Mouse (Mus musculus) hindbrain, embryonic 12.5 days (tissue): ENCODE measurements around the gene Cars. TPM values are rescaled to one million over a fixed set of nuclear protein-coding genes. Genes with fewer than 3 reads are reported as not detected.

Source experiments
- ATAC-seq: fragments of 200-750 bp; cut with Nextera tagmentation; 2 replicates; pipeline ENCODE4 v1.8.0; 2017; ENCODE audit warnings: moderate TSS enrichment; ENCODE audit not compliant: low FRiP score
- H3K27ac ChIP-seq: fragments of 300-500 bp; sonication (generic); 2 replicates; pipeline ENCODE4 v1.5.1; 2016; ENCODE audit warnings: mild to moderate bottlenecking
- H3K27me3 ChIP-seq: fragments of 300-500 bp; sonication (generic); 2 replicates; pipeline ENCODE4 v1.6.1; 2016; ENCODE audit warnings: mild to moderate bottlenecking
- H3K36me3 ChIP-seq: fragments of 300-500 bp; sonication (generic); 2 replicates; pipeline ENCODE4 v1.6.1; 2016; ENCODE audit warnings: mild to moderate bottlenecking
- H3K4me1 ChIP-seq: fragments of 300-500 bp; sonication (generic); 2 replicates; pipeline ENCODE4 v1.6.1; 2016
- H3K4me2 ChIP-seq: fragments of 300-500 bp; sonication (generic); replicated peaks from 2 replicates; pipeline ENCODE4 v1.6.1; 2016; ENCODE audit warnings: mild to moderate bottlenecking
- H3K4me3 ChIP-seq: fragments of 300-500 bp; sonication (generic); 2 replicates; pipeline ENCODE4 v1.5.1; 2016; ENCODE audit warnings: mild to moderate bottlenecking
- H3K9ac ChIP-seq: fragments of 300-500 bp; sonication (generic); 2 replicates; pipeline ENCODE4 v1.6.1; 2016; ENCODE audit warnings: mild to moderate bottlenecking, moderate library complexity
- H3K9me3 ChIP-seq: fragments of 300-500 bp; sonication (generic); replicated peaks from 2 replicates; pipeline ENCODE4 v1.6.1; 2016; ENCODE audit warnings: mild to moderate bottlenecking
- WGBS: fragments of 180-500 bp; shearing (Covaris S2); methylation state at CpG from one replicate; pipeline ENCODE4 v1.1.7; 2016; 5-methylcytosine and 5-hydroxymethylcytosine counted together
- microRNA-seq: library from miRNA; unstranded; fragments of <30 nt; microRNA quantifications from one replicate; pipeline ENCODE4, GENCODE M21; 2017
- polyA plus RNA-seq: library from polyadenylated mRNA; unstranded; fragments of >200 nt; fragmentation: Nextera tagmentation; extraction: Ambion mirVana; gene quantifications from 2 replicates; pipeline ENCODE4 v1.2.1, GENCODE M21; 2016

Gene Cars
- polyA plus RNA-seq, 1 experiment from 2014 or later: 57.1 TPM

DNA sequence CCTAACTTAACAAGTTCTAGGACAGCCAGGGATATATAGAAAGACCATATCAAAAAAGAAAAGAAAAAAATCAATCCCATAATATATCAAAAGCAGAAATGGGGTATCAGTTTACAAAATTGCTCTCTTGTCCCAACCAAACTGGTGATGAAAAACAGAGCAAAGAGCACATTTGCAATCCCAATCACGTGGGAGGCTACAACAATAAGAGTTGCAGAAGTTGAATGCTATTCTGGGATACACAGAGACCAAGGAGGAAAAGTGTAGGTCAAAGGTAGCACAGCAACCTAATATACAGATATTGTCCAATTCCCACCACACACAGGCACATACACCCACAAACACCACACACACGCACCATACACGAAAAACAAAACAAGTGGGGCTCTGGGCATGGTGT is 63.6 kb downstream of the Cars start:
- H3K36me3 ChIP-seq: peaks cover 83% of the 10 kb centered on the region
- no peak overlapping the region for H3K4me2 ChIP-seq
- H3K27ac ChIP-seq: no peak overlapping the region
- H3K27me3 ChIP-seq: no peaks in the 10 kb centered on the region
- H3K9ac ChIP-seq: no peak overlapping the region
- no peak for ATAC-seq
- no peaks in the 10 kb centered on the region for H3K4me1 ChIP-seq
- no peaks in the 10 kb centered on the region for H3K9me3 ChIP-seq
- H3K4me3 ChIP-seq: no peak overlapping the region
- 92% methylated on average over 3 of the region's 3 CpGs for WGBS

GRCm38 (mm10) chr7:143533284-143533683 is 66.6 kb downstream of the Cars start:
- H3K27ac ChIP-seq: no peak overlapping the region
- 89% methylated on average over 2 of the region's 2 CpGs for WGBS
- no peaks in the 10 kb centered on the region for H3K4me1 ChIP-seq
- no peak for ATAC-seq
- H3K27me3 ChIP-seq: no peaks in the 10 kb centered on the region
- H3K9me3 ChIP-seq: no peaks in the 10 kb centered on the region
- H3K36me3 ChIP-seq: peaks cover 96% of the 10 kb centered on the region
- H3K4me2 ChIP-seq: no peak overlapping the region
- H3K9ac ChIP-seq: no peak overlapping the region
- no peak overlapping the region for H3K4me3 ChIP-seq

DNA sequence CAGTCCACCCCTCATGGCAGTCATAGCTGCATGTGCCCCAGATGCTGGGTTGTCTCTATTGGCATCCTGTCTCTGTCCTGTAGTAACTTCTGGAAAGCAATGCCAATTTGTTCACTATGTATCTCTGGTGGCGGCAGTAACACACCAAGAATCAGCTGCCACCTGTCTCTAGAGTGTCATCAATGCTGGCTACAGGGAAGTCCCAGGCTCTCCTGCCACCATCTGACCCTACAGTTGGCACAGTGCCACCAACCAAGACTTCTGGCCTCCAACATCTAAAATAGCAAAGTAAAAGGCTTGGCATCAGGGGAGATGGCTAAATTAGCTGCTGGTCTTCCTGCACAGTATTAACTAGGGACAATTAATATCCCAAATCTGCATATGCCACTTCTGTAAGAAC is 67.5 kb downstream of the Cars start:
- Histone ChIP-seq H3K9ac (no peak overlapping the region), H3K9me3 (no peaks in the 10 kb centered on the region), H3K4me1 (no peaks in the 10 kb centered on the region), H3K4me2 (no peak overlapping the region), H3K4me3 (no peak overlapping the region), H3K27me3 (no peaks in the 10 kb centered on the region), H3K36me3 (peaks cover 96% of the 10 kb centered on the region), H3K27ac (no peak overlapping the region)
- WGBS: 90% methylated on average over 1 of the region's 1 CpGs
- ATAC-seq: no peak

DNA sequence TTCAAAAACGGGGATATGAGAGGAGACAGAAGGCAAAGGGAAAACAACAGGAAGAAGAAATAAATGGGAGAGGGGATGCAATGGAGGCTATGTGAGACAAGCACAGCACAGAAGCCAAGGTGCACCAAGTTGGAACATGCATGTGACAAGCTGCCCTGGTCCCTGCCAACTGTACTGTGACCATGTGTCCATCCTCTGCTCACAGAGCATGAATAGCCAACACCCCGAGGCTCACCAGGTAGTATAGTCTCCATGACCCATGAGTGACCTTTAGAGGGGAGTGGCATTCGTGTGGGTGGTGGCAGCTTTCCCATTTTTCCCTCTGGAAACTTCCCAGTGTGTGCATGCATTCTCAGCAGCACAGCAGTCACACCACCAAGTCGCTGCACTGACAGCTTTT is 80.6 kb downstream of the Cars start:
- no peak for ATAC-seq
- H3K9me3 ChIP-seq: no peaks in the 10 kb centered on the region
- no peak overlapping the region for H3K27ac ChIP-seq
- H3K4me2 ChIP-seq: no peak overlapping the region
- H3K36me3 ChIP-seq: peaks cover 94% of the 10 kb centered on the region
- H3K9ac ChIP-seq: no peak overlapping the region
- no peak overlapping the region for H3K4me3 ChIP-seq
- WGBS: 83% methylated on average over 4 of the region's 4 CpGs
- no peaks in the 10 kb centered on the region for H3K27me3 ChIP-seq
- no peaks in the 10 kb centered on the region for H3K4me1 ChIP-seq

DNA sequence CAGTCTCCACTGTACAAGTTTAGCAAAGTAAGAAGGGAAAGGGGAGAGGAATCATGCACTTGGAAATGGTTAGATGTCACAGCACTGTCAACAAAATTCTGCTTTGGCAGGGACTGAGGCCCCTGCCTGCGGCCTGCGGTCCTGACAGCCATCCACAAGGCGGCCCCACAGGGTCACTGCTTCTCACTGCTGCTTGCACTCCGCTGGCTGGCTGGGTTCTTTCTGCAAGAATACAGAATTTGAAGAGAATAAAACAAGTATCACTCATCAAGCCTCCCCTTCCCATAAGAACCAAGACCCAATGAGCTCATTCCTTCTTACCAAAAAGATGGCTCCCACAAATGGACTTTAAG is 85.5 kb downstream of the Cars start:
- Histone ChIP-seq H3K27ac (no peak overlapping the region), H3K36me3 (peaks cover 67% of the 10 kb centered on the region), H3K9ac (no peak overlapping the region), H3K4me2 (no peak overlapping the region), H3K4me1 (no peaks in the 10 kb centered on the region), H3K4me3 (no peak overlapping the region), H3K9me3 (no peaks in the 10 kb centered on the region), H3K27me3 (no peaks in the 10 kb centered on the region)
- 93% methylated on average over 4 of the region's 4 CpGs for WGBS
- no peak for ATAC-seq

- peaks cover 62% of the 10 kb centered on the region for H3K36me3 ChIP-seq
These were observed 86.0 kb downstream of the Cars start for GRCm38 (mm10) chr7:143513763-143514415.

DNA sequence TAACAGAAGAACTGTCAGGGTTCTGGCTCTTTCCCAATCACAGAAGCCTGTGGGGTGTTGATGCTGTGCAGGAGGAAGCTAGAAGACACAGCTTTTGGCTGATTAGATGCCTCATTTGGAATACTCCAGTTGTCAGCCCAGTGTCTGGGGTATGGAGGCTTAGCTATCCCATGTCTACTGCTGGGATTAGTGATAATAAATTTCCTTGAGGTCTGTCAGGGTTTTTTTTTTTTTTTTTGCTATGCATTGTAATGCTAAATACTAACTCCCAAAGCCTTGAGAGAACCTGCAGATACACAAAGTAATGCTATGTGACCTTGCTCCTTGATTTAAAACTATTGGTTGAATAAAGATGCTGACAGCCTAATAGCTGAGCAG is 88.6 kb downstream of the Cars start:
- H3K9me3 ChIP-seq: no peaks in the 10 kb centered on the region
- no peaks in the 10 kb centered on the region for H3K27me3 ChIP-seq
- H3K4me1 ChIP-seq: no peaks in the 10 kb centered on the region
- no peak for ATAC-seq
- H3K9ac ChIP-seq: no peak overlapping the region
- no peak overlapping the region for H3K4me3 ChIP-seq
- H3K4me2 ChIP-seq: no peak overlapping the region
- H3K36me3 ChIP-seq: peaks cover 38% of the 10 kb centered on the region
- no peak overlapping the region for H3K27ac ChIP-seq

More at GRCm38 (mm10) chr7:143513763-143514415, 86.0 kb downstream of the Cars start:
- Histone ChIP-seq H3K27ac (no peak overlapping the region), H3K4me1 (no peaks in the 10 kb centered on the region), H3K4me2 (no peak overlapping the region), H3K4me3 (no peak overlapping the region), H3K9ac (no peak overlapping the region), H3K27me3 (no peaks in the 10 kb centered on the region), H3K9me3 (no peaks in the 10 kb centered on the region)
- no peak for ATAC-seq
- WGBS: 89% methylated on average over 10 of the region's 10 CpGs

DNA sequence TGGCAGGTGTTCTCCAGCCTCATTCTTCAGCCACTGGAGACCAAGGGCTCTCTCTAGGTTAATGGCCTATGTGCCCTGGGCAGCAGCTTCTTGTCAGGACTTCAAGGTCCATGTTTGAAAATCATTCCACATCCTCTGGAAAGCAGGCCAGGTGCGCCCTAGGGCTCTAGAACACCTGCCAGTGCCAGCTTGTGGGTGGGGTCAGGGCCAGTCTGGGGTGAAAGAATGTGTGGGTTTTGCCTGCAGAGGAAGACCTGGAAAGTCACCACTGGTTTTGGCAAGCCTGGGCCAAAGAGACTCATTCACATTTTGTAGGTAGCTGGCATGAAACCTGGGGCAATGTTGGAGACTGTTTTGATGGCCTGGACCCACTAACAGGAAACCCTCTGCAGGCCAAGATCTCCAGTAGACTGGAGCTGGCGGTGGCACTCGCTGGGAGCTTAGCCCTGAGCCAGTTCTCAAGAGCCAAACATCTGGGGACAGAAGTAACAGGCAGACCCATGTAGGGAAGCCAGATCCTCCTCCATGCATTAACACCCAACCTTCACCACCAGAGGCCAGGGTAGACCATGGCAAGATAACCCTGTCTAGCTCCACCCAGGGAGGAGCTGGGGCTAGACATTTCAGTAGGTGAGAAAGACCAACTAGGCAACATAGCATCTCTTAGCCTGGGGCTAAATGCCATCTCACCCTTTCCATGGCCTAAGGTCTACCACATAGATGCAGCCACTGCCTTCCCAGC is 89.1 kb downstream of the Cars start:
- H3K27me3 ChIP-seq: no peaks in the 10 kb centered on the region
- H3K9ac ChIP-seq: no peak overlapping the region
- 93% methylated on average over 3 of the region's 3 CpGs for WGBS
- ATAC-seq: no peak
- peaks cover 35% of the 10 kb centered on the region for H3K36me3 ChIP-seq
- no peaks in the 10 kb centered on the region for H3K4me1 ChIP-seq
- no peak overlapping the region for H3K4me2 ChIP-seq
- H3K4me3 ChIP-seq: no peak overlapping the region
- no peak overlapping the region for H3K27ac ChIP-seq
- no peaks in the 10 kb centered on the region for H3K9me3 ChIP-seq

DNA sequence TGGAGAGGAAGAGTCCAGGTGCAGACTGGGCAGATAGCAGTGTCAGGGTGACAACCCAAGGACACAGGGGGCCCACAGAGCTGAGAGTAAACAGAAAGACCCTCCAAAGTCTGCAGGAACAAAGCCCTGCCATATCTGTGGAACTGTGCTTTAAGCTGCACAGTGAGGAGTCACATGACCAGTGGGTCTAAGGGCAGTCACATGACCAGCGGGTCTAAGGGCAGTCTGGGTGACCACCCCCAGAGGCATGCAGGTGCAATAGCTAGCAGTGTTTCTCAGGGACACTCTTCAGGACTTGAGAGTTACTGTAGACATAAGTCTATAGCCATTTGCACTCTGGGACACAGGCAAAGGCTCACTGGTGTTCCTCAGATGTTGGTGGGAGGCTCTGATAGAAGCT is 90.3 kb downstream of the Cars start:
- Histone ChIP-seq H3K4me1 (no peaks in the 10 kb centered on the region), H3K27me3 (peaks cover 9% of the 10 kb centered on the region), H3K9me3 (no peaks in the 10 kb centered on the region), H3K4me2 (no peak overlapping the region), H3K9ac (no peak overlapping the region), H3K36me3 (peaks cover 23% of the 10 kb centered on the region), H3K4me3 (no peak overlapping the region), H3K27ac (no peak overlapping the region)
- 70% methylated on average over 1 of the region's 1 CpGs for WGBS
- no peak for ATAC-seq

Small RNA genes lying within 50 kb of the gene (microRNA-seq; reads per million reads assigned to microRNA genes)
- gene Mir7064: 1.9 reads per million

Other genes with a start within 250 kb of the Cars start
- 1,001 and 1,276 TPM in 2 replicates for gene Cdkn1c, start 139.0 kb downstream of the Cars start, polyA plus RNA-seq
- 0.63 and 0.72 TPM in 2 replicates for gene Slc22a18, start 126.4 kb downstream of the Cars start, polyA plus RNA-seq
- gene Phlda2, start 96.9 kb downstream of the Cars start, polyA plus RNA-seq: 3.3 TPM in 2 replicates
- 321 and 332 TPM in 2 replicates for gene Nap1l4, start 51.0 kb downstream of the Cars start, polyA plus RNA-seq
- 0.12 and 0.35 TPM in 2 replicates for gene Tnfrsf26, start 28.6 kb upstream of the Cars start, polyA plus RNA-seq
- gene Tnfrsf22, start 49.6 kb upstream of the Cars start, polyA plus RNA-seq: 8.3 and 8.8 TPM in 2 replicates
- gene Tnfrsf23, start 85.8 kb upstream of the Cars start, polyA plus RNA-seq: 0.63 and 0.80 TPM in 2 replicates
- gene Osbpl5, start 156.9 kb upstream of the Cars start, polyA plus RNA-seq: 30.7 and 32.1 TPM in 2 replicates
- gene Mrgprg, start 166.9 kb upstream of the Cars start, polyA plus RNA-seq: not detected in 2 replicates
- 3.0 and 4.2 TPM in 2 replicates for gene Mrgpre, start 184.4 kb upstream of the Cars start, polyA plus RNA-seq
- gene Nadsyn1, start 222.8 kb upstream of the Cars start, polyA plus RNA-seq: 9.0 and 9.1 TPM in 2 replicates
- gene Dhcr7, start 223.1 kb upstream of the Cars start, polyA plus RNA-seq: 64.3 and 64.4 TPM in 2 replicates